Mouse (Mus musculus) intestine, embryonic 14.5 days (tissue): ENCODE measurements around the gene Dohh. TPM values are rescaled to one million over a fixed set of nuclear protein-coding genes. Genes with fewer than 3 reads are reported as not detected.

Experiments
- ATAC-seq: fragments of 200-750 bp; cut with Nextera tagmentation; replicated peaks from 2 replicates; pipeline ENCODE4 v1.8.0; 2017; ENCODE audit warnings: low read depth, moderate number of reproducible peaks, moderate TSS enrichment, moderate library complexity; ENCODE audit not compliant: low FRiP score, low TSS enrichment
- DNase-seq: peaks from one replicate; pipeline ENCODE4 v3.0.0-alpha.2; 2018; ENCODE audit warnings: low spot score
- H3K27ac ChIP-seq: fragments of 300-500 bp; sonication (generic); 2 replicates; pipeline ENCODE4 v1.5.1; 2014; ENCODE audit warnings: low read depth, mild to moderate bottlenecking, control low read depth
- H3K27me3 ChIP-seq: fragments of 300-500 bp; sonication (generic); replicated peaks from 2 replicates; pipeline ENCODE4 v1.6.1; 2014; ENCODE audit warnings: low read length, control low read depth; ENCODE audit not compliant: control insufficient read depth, insufficient read depth
- H3K36me3 ChIP-seq: fragments of 300-500 bp; sonication (generic); 2 replicates; pipeline ENCODE4 v1.6.1; 2014; ENCODE audit warnings: low read length, control low read depth; ENCODE audit not compliant: control insufficient read depth, insufficient read depth
- H3K4me1 ChIP-seq: fragments of 300-500 bp; sonication (generic); replicated peaks from 2 replicates; pipeline ENCODE4 v1.6.1; 2014; ENCODE audit warnings: low read length, control low read depth, mixed read lengths; ENCODE audit not compliant: control insufficient read depth, insufficient read depth
- H3K4me2 ChIP-seq: fragments of 300-500 bp; sonication (generic); 2 replicates; pipeline ENCODE4 v1.6.1; 2014; ENCODE audit warnings: low read length
- H3K4me3 ChIP-seq: fragments of 300-500 bp; sonication (generic); 2 replicates; pipeline ENCODE4 v1.5.1; 2014; ENCODE audit warnings: low read depth, low read length, control low read depth, mixed read lengths
- H3K9ac ChIP-seq: fragments of 300-500 bp; sonication (generic); 2 replicates; pipeline ENCODE4 v1.6.1; 2014; ENCODE audit warnings: mild to moderate bottlenecking, low read length
- H3K9me3 ChIP-seq: fragments of 300-500 bp; sonication (generic); 2 replicates; pipeline ENCODE4 v1.6.1; 2016; ENCODE audit warnings: low read length, control low read depth; ENCODE audit not compliant: control insufficient read depth
- WGBS: fragments of 180-500 bp; shearing (Covaris S2); extraction: QIAGEN DNeasy Blood & Tissue Kit; methylation state at CpG from one replicate; pipeline ENCODE4 v1.1.7; 2014; 5-methylcytosine and 5-hydroxymethylcytosine counted together
- polyA plus RNA-seq: library from polyadenylated mRNA; unstranded; fragments of >200 nt; fragmentation: Nextera tagmentation; extraction: Ambion mirVana; gene quantifications from 2 replicates; pipeline ENCODE4 v1.2.1, GENCODE M21; 2014

Gene Dohh
- polyA plus RNA-seq, 1 experiment from 2014 or later, result 70.7 TPM

- Histone ChIP-seq H3K9ac (no peak overlapping the region), H3K4me3 (no peak overlapping the region), H3K4me2 (no peak overlapping the region), H3K4me1 (peaks cover 34% of the 10 kb centered on the region), H3K36me3 (peaks cover 56% of the 10 kb centered on the region), H3K9me3 (no peaks in the 10 kb centered on the region), H3K27ac (peak overlapping the region; percentile 86; the same call in 1 of the 2 replicates), H3K27me3 (no peaks in the 10 kb centered on the region)
- 62% methylated on average over 10 of the region's 10 CpGs for WGBS
- DNase-seq, result no peak
- no peak for ATAC-seq
Observed at GRCm38 (mm10) chr10:81403511-81403910, 19.3 kb downstream of the Dohh start.

- H3K36me3 ChIP-seq, result peaks cover 56% of the 10 kb centered on the region
- no peak overlapping the region for H3K9ac ChIP-seq
- H3K4me3 ChIP-seq, result no peak overlapping the region
- no peaks in the 10 kb centered on the region for H3K27me3 ChIP-seq
- ATAC-seq (no peak), DNase-seq (no peak)
- no peak overlapping the region for H3K27ac ChIP-seq
- no peaks in the 10 kb centered on the region for H3K9me3 ChIP-seq
- 31% methylated on average over 9 of the region's 9 CpGs for WGBS
- peaks cover 39% of the 10 kb centered on the region for H3K4me1 ChIP-seq
- H3K4me2 ChIP-seq, result no peak overlapping the region
Observed at GRCm38 (mm10) chr10:81404082-81404481, 19.9 kb downstream of the Dohh start.

GRCm38 (mm10) chr10:81404720-81405119 lies 20.5 kb downstream of the Dohh start:
- no peak overlapping the region for H3K9ac ChIP-seq
- no peak overlapping the region for H3K4me3 ChIP-seq
- H3K4me2 ChIP-seq, result no peak overlapping the region
- peaks cover 50% of the 10 kb centered on the region for H3K36me3 ChIP-seq
- ATAC-seq (no peak), DNase-seq (no peak)
- WGBS, result 62% methylated on average over 18 of the region's 18 CpGs
- no peaks in the 10 kb centered on the region for H3K9me3 ChIP-seq
- no peaks in the 10 kb centered on the region for H3K27me3 ChIP-seq
- no peak overlapping the region for H3K27ac ChIP-seq
- H3K4me1 ChIP-seq, result peaks cover 44% of the 10 kb centered on the region

- ATAC-seq, result no peak
- peak; percentile 76 for DNase-seq
- 50% methylated on average over 13 of the region's 13 CpGs for WGBS
- no peaks in the 10 kb centered on the region for H3K27me3 ChIP-seq
- no peak overlapping the region for H3K4me3 ChIP-seq
- no peaks in the 10 kb centered on the region for H3K9me3 ChIP-seq
- H3K36me3 ChIP-seq, result peaks cover 40% of the 10 kb centered on the region
- H3K9ac ChIP-seq, result no peak overlapping the region
- H3K4me1 ChIP-seq, result peaks cover 54% of the 10 kb centered on the region
- H3K27ac ChIP-seq, result no peak overlapping the region
- no peak overlapping the region for H3K4me2 ChIP-seq
Observed at GRCm38 (mm10) chr10:81405588-81406201, 21.5 kb downstream of the Dohh start.

GRCm38 (mm10) chr10:81406504-81407440 lies 22.5 kb downstream of the Dohh start:
- H3K9me3 ChIP-seq, result no peaks in the 10 kb centered on the region
- H3K4me3 ChIP-seq, result peak overlapping the region; percentile 18
- peak overlapping the region; percentile 40 for H3K4me2 ChIP-seq
- no peaks in the 10 kb centered on the region for H3K27me3 ChIP-seq
- DNase-seq, result no peak
- 41% methylated on average over 24 of the region's 24 CpGs for WGBS
- H3K4me1 ChIP-seq, result peaks cover 64% of the 10 kb centered on the region
- 0 out of 2 replicates have a peak overlapping the region, but pooled peaks have one; percentile 20 for H3K9ac ChIP-seq
- peaks cover 38% of the 10 kb centered on the region for H3K36me3 ChIP-seq
- ATAC-seq, result no peak
- H3K27ac ChIP-seq, result no peak overlapping the region

- no peaks in the 10 kb centered on the region for H3K27me3 ChIP-seq
- DNase-seq, result peak; percentile 87
- peak overlapping the region; percentile 18 for H3K4me3 ChIP-seq
- peak overlapping the region; percentile 20; the same call in 1 of the 2 replicates for H3K9ac ChIP-seq
- peaks cover 66% of the 10 kb centered on the region for H3K4me1 ChIP-seq
- no peak overlapping the region for H3K27ac ChIP-seq
- no peaks in the 10 kb centered on the region for H3K9me3 ChIP-seq
- ATAC-seq, result peak; percentile 29
- 27% methylated on average over 31 of the region's 31 CpGs for WGBS
- H3K36me3 ChIP-seq, result peaks cover 36% of the 10 kb centered on the region
- H3K4me2 ChIP-seq, result peak overlapping the region; percentile 40
Observed at GRCm38 (mm10) chr10:81407539-81408423, 23.6 kb downstream of the Dohh start.

GRCm38 (mm10) chr10:81408424-81408729 lies 24.1 kb downstream of the Dohh start:
- peaks cover 66% of the 10 kb centered on the region for H3K4me1 ChIP-seq
- ATAC-seq, result no peak
- 59% methylated on average over 13 of the region's 13 CpGs for WGBS
- H3K4me3 ChIP-seq, result no peak overlapping the region; the same call in 1 of the 2 replicates
- H3K9me3 ChIP-seq, result no peaks in the 10 kb centered on the region
- peaks cover 34% of the 10 kb centered on the region for H3K36me3 ChIP-seq
- no peak overlapping the region for H3K9ac ChIP-seq
- no peak for DNase-seq
- no peak overlapping the region for H3K27ac ChIP-seq
- H3K27me3 ChIP-seq, result no peaks in the 10 kb centered on the region
- no peak overlapping the region for H3K4me2 ChIP-seq

GRCm38 (mm10) chr10:81408871-81409291 lies 24.7 kb downstream of the Dohh start:
- Histone ChIP-seq H3K4me2 (no peak overlapping the region), H3K36me3 (peaks cover 34% of the 10 kb centered on the region), H3K4me1 (peaks cover 70% of the 10 kb centered on the region), H3K27ac (0 out of 2 replicates have a peak overlapping the region, but pooled peaks have one; percentile 51), H3K27me3 (no peaks in the 10 kb centered on the region), H3K9me3 (no peaks in the 10 kb centered on the region), H3K4me3 (no peak overlapping the region), H3K9ac (no peak overlapping the region)
- ATAC-seq (0 out of 2 replicates have a peak, but pooled peaks have one; percentile 21), DNase-seq (peak; percentile 85)
- 24% methylated on average over 9 of the region's 9 CpGs for WGBS
